Mouse (Mus musculus) adrenal gland, postnatal 10 days (tissue): ENCODE data around the gene Akt1s1. TPM values are rescaled to one million over a fixed set of nuclear protein-coding genes. Genes with fewer than 3 reads are reported as not detected.

Experiments
- DNase-seq: peaks from one replicate; pipeline ENCODE4 v3.0.0; 2021; ENCODE audit warnings: mixed read lengths
- microRNA-seq: library from miRNA; unstranded; fragments of <30 nt; microRNA quantifications from one replicate; pipeline ENCODE4 v1.2.0, GENCODE M21; 2021
- total RNA-seq, 2 experiments: library from RNA; stranded (reverse); gene quantifications; 2 replicates each; pipeline ENCODE4 v1.2.3; 2021

Gene Akt1s1
- total RNA-seq, 2 experiments from 2014 or later = 92.4 to 109 TPM

DNA sequence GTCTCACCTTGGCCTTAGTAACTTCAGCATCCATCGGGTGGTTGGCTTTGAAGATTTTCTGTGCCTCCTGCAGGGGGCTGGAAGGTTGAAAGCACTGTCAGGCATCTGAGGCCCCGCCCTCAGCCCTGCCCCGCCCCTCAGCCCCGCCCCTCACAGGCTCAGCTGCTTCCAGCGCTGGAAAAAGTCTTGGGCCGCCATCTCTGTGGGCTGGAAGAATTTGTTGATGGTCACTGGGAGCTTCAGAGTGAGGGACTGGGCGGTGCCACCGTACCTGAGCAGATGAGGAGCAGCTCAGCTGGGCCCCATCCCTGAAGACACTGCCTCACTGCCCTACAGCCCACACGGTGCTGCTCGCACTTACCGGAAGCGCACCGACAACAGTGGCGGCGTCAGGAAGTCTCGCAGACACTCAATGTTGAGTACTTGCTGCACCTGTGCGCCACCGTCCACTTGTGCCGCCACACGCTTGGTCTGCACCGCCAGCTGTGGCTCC, 52.5 kb downstream of the Akt1s1 start:
- peak; percentile 65 for DNase-seq

Small RNA genes lying within 50 kb of the gene (microRNA-seq; reads per million reads assigned to microRNA genes)
- gene Mir707 = not detected

Other genes starting within 250 kb of the Akt1s1 start
- 1 to 10 TPM; 5.5 to 9.8 TPM for gene Myh14, start 178.1 kb upstream of the Akt1s1 start, total RNA-seq
- gene Izumo2, start 140.2 kb upstream of the Akt1s1 start, total RNA-seq = not detected
- 10 to 100 TPM; 34.3 to 40.2 TPM for gene Vrk3, start 100.6 kb upstream of the Akt1s1 start, total RNA-seq
- under 1 TPM; 0.33 to 0.45 TPM for gene Zfp473, start 97.9 kb upstream of the Akt1s1 start, total RNA-seq
- 10 to 100 TPM; 44.3 to 47.1 TPM for gene Nup62, start 32.9 kb upstream of the Akt1s1 start, total RNA-seq
- gene Il4i1, start 32.6 kb upstream of the Akt1s1 start, total RNA-seq = 1 to 10 TPM; 5.2 TPM
- gene Atf5, start 32.3 kb upstream of the Akt1s1 start, total RNA-seq = 100 to 1,000 TPM; 144 to 202 TPM
- 10 to 100 TPM; 61.9 to 73.1 TPM for gene Tbc1d17, start 88 bp downstream of the Akt1s1 start, total RNA-seq
- 10 to 100 TPM; 37.6 to 38.6 TPM for gene Pnkp, start 8.1 kb downstream of the Akt1s1 start, total RNA-seq
- gene Ptov1, start 20.8 kb downstream of the Akt1s1 start, total RNA-seq = 100 to 1,000 TPM; 239 to 266 TPM
- 10 to 100 TPM; 73.7 to 83.7 TPM for gene Med25, start 43.7 kb downstream of the Akt1s1 start, total RNA-seq
- gene Fuz, start 47.1 kb downstream of the Akt1s1 start, total RNA-seq = 10 to 100 TPM; 19.5 to 24.8 TPM
- gene Ap2a1, start 80.5 kb downstream of the Akt1s1 start, total RNA-seq = 10 to 100 TPM; 83.6 to 93.2 TPM
- gene Tsks, start 94.2 kb downstream of the Akt1s1 start, total RNA-seq = not detected
- 10 to 100 TPM in 1 of 2 experiments, 1 to 10 TPM in 1; 9.8 to 15.3 TPM for gene Cpt1c, start 125.9 kb downstream of the Akt1s1 start, total RNA-seq
- 100 to 1,000 TPM; 254 to 258 TPM for gene Prmt1, start 137.6 kb downstream of the Akt1s1 start, total RNA-seq
- gene Irf3, start 148.7 kb downstream of the Akt1s1 start, total RNA-seq = 10 to 100 TPM; 80.3 to 89.6 TPM
- gene Bcl2l12, start 149.7 kb downstream of the Akt1s1 start, total RNA-seq = 10 to 100 TPM; 15.8 to 16.2 TPM
- gene Scaf1, start 167.4 kb downstream of the Akt1s1 start, total RNA-seq = 10 to 100 TPM; 69.6 to 81.1 TPM
- gene Rras, start 169.0 kb downstream of the Akt1s1 start, total RNA-seq = 10 to 100 TPM; 57.6 to 60.2 TPM
- 10 to 100 TPM; 36.9 to 51.9 TPM for gene Prr12, start 203.9 kb downstream of the Akt1s1 start, total RNA-seq
- 10 to 100 TPM; 39.7 to 45.9 TPM for gene Nosip, start 213.4 kb downstream of the Akt1s1 start, total RNA-seq
- 10 to 100 TPM; 18.5 to 20.0 TPM for gene Prrg2, start 213.7 kb downstream of the Akt1s1 start, total RNA-seq
- 10 to 100 TPM; 65.2 to 71.2 TPM for gene Rcn3, start 243.2 kb downstream of the Akt1s1 start, total RNA-seq